Mouse (Mus musculus) olfactory bulb, adult 2 months (tissue): Measurements from ENCODE around the gene Sun3.

Experiments used
- CTCF ChIP-seq: fragments of 200-500 bp; IDR thresholded peaks from 2 replicates; pipeline ENCODE4 v1.5.1; 2012; ENCODE audit warnings: low read depth, mild to moderate bottlenecking, low read length, moderate library complexity; ENCODE audit not compliant: insufficient read depth
- POLR2A ChIP-seq: fragments of 200-500 bp; IDR thresholded peaks from 2 replicates; pipeline ENCODE4 v1.6.1; 2012; ENCODE audit warnings: mild to moderate bottlenecking, low read depth, low read length, moderate library complexity; ENCODE audit not compliant: insufficient read depth

- TF ChIP-seq POLR2A: no peak
- no peak for TF ChIP-seq CTCF
These were observed 28.6 kb downstream of the Sun3 start for GRCm38 (mm10) chr11:9020207-9020606.
